Mouse (Mus musculus) C3H10T1/2 (cell line): ENCODE results near the gene Ppp1r9a. TPM values are rescaled to one million over a fixed set of nuclear protein-coding genes. Genes with fewer than 3 reads are reported as not detected.

Source experiments
- polyA plus RNA-seq, 2 experiments: library from polyadenylated mRNA; unstranded; fragments of >200 nt; fragmentation: generic; extraction: Trizol; gene quantifications; one replicate each; pipeline ENCODE4 v1.2.1; 2012; ENCODE audit warnings: missing spikeins in 2 of 2

Ppp1r9a gene
- polyA plus RNA-seq: not detected

DNA sequence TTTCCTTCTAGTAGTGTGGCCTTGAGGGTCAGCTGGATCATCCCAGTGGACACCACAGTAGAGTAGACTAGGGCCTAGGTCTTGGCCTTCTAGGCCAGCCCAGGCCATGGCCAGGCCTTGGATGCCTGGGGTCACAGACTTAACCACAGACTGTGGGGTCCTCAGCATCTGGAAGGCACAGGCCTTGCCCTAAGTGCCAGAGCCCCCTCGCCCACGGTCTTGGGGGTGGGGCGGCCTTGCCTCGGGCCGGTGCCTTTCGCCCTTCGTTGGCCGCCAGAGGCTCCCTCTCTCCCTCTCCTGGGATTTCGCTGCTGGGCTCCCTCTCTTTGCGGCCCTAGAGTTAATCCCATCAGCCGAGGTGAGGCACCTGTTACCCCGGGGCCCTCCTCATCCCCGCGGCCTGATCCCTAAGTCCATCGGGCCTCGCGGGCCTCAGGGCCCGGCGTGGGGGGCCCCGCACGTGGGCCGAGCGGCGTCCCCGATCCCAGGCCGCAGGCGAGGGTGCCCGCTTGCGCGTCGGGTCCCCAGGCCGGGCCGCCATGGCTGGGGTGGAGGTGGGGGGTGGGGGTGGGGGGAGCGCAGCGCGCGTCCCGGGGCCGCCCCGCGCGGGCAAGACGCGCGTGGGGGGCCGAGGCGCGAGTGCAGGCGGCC lies at the start of gene Ppp1r9a:
Gene Ppp1r9a, plus strand, starts transcription at position 244 of the 651 bp plus-strand sequence.

DNA sequence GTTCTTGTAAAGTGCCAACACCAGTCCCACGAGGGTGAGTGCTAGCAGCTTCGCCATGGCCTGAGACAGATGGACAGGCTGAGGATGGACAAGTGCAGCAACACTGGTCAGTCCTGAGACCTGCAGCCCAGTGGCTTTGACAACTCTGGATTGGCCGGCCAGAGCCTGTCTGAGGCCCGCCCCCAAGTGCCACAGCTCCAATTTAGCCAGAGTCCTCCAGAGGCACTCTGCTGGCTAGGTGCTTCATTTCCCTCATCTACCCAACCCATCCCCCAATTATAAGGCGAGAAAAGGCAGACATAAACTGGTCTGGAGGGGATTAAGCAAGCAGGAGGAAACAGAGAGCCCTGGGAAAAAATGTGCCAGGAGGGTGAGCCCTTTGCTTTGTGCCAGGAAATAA lies 291.0 kb downstream of the Ppp1r9a start, which contains the start of gene Pon1:
Gene Pon1, minus strand, starts transcription at position 254 of the 400 bp plus-strand sequence.

Other genes with a start within 250 kb of the Ppp1r9a start
- gene Sgce, start 155.7 kb upstream of the Ppp1r9a start, polyA plus RNA-seq: 10 to 100 TPM in 1 of 2 experiments, under 1 TPM in 1; 0.20 to 10.0 TPM
- gene Peg10, start 155.6 kb upstream of the Ppp1r9a start, polyA plus RNA-seq: under 1 TPM; 0.01 to 0.18 TPM